Mouse (Mus musculus): ENCODE data around the gene Haus3. TPM values are rescaled to one million over a fixed set of nuclear protein-coding genes. Genes with fewer than 3 reads are reported as not detected.

Haus3 gene
- total RNA-seq, 1 experiment: 26.8 TPM

GRCm38 (mm10) chr5:34204911-34205310 is 35.6 kb upstream of the Haus3 start:
- H3K9me3 ChIP-seq (ENCODE audit: control insufficient read depth, insufficient read depth, low read depth, low read length): no peaks in the 10 kb centered on the region
- in situ Hi-C loops (cut with MboI; ENCODE audit: low sequenced_read_pairs in 2 of 2, unreplicated experiment in 2 of 2): no loop called here
- H3K27ac ChIP-seq (ENCODE audit: insufficient read depth, low read depth, low read length, poor library complexity, severe bottlenecking): no peak overlapping the region
- H3K9ac ChIP-seq (ENCODE audit: insufficient read depth, low read depth, low read length, poor library complexity, severe bottlenecking): no peak overlapping the region
- no peak for DNase-seq (ENCODE audit: low read depth, low spot score)
- H3K4me1 ChIP-seq (ENCODE audit: control insufficient read depth in 2 of 2, insufficient read depth in 2 of 2, low read length in 2 of 2, poor library complexity in 1 of 2): peaks cover 0 to 4% of the 10 kb centered on the region in 2 experiments; a peak in 1 of 4 replicates
- H3K4me3 ChIP-seq (ENCODE audit: insufficient read depth in 1 of 2, low read depth in 1 of 2, low read length in 2 of 2, poor library complexity in 1 of 2, severe bottlenecking in 1 of 2): no peak overlapping the region
- TF ChIP-seq ZC3H11A (IDR thresholded peaks at IDR 0.05; ENCODE audit: borderline replicate concordance, low read depth, low read length) (no peak), CHD2 (IDR thresholded peaks at IDR 0.05; ENCODE audit: low read depth, low read length) (no peak), HCFC1 (IDR thresholded peaks at IDR 0.05; ENCODE audit: borderline replicate concordance, insufficient read depth, low read length) (no peak), MAFK (IDR thresholded peaks at IDR 0.05; ENCODE audit: insufficient read depth, low read depth, low read length) (no peak), ZNF384 (IDR thresholded peaks at IDR 0.05; ENCODE audit: low read depth, low read length) (no peak)
- H3K36me3 ChIP-seq (ENCODE audit: control insufficient read depth, insufficient read depth, low read length, poor library complexity, severe bottlenecking): no peaks in the 10 kb centered on the region

- H3K9me3 ChIP-seq (ENCODE audit: control insufficient read depth, insufficient read depth, low read depth, low read length): no peaks in the 10 kb centered on the region
- H3K9ac ChIP-seq (ENCODE audit: insufficient read depth, low read depth, low read length, poor library complexity, severe bottlenecking): no peak overlapping the region
- peaks cover 0 to 4% of the 10 kb centered on the region in 2 experiments; a peak in 1 of 4 replicates for H3K4me1 ChIP-seq (ENCODE audit: control insufficient read depth in 2 of 2, insufficient read depth in 2 of 2, low read length in 2 of 2, poor library complexity in 1 of 2)
- in situ Hi-C loops (cut with MboI; ENCODE audit: low sequenced_read_pairs in 2 of 2, unreplicated experiment in 2 of 2): no loop called here
- no peak overlapping the region for H3K4me3 ChIP-seq (ENCODE audit: insufficient read depth in 1 of 2, low read depth in 1 of 2, low read length in 2 of 2, poor library complexity in 1 of 2, severe bottlenecking in 1 of 2)
- TF ChIP-seq CHD2 (IDR thresholded peaks at IDR 0.05; ENCODE audit: low read depth, low read length) (no peak), MAFK (IDR thresholded peaks at IDR 0.05; ENCODE audit: insufficient read depth, low read depth, low read length) (no peak), HCFC1 (IDR thresholded peaks at IDR 0.05; ENCODE audit: borderline replicate concordance, insufficient read depth, low read length) (no peak), ZNF384 (IDR thresholded peaks at IDR 0.05; ENCODE audit: low read depth, low read length) (no peak), ZC3H11A (IDR thresholded peaks at IDR 0.05; ENCODE audit: borderline replicate concordance, low read depth, low read length) (no peak)
- DNase-seq (ENCODE audit: low read depth, low spot score): no peak
- H3K27ac ChIP-seq (ENCODE audit: insufficient read depth, low read depth, low read length, poor library complexity, severe bottlenecking): no peak overlapping the region
- H3K36me3 ChIP-seq (ENCODE audit: control insufficient read depth, insufficient read depth, low read length, poor library complexity, severe bottlenecking): no peaks in the 10 kb centered on the region
Observed at GRCm38 (mm10) chr5:34202006-34202405, 32.7 kb upstream of the Haus3 start.

- Histone ChIP-seq H3K9ac (ENCODE audit: insufficient read depth, low read depth, low read length, poor library complexity, severe bottlenecking) (no peak overlapping the region), H3K4me3 (ENCODE audit: insufficient read depth in 1 of 2, low read depth in 1 of 2, low read length in 2 of 2, poor library complexity in 1 of 2, severe bottlenecking in 1 of 2) (no peak overlapping the region), H3K9me3 (ENCODE audit: control insufficient read depth, insufficient read depth, low read depth, low read length) (no peaks in the 10 kb centered on the region), H3K36me3 (ENCODE audit: control insufficient read depth, insufficient read depth, low read length, poor library complexity, severe bottlenecking) (no peaks in the 10 kb centered on the region), H3K4me1 (ENCODE audit: control insufficient read depth in 2 of 2, insufficient read depth in 2 of 2, low read length in 2 of 2, poor library complexity in 1 of 2) (peaks cover 0 to 4% of the 10 kb centered on the region in 2 experiments; a peak in 1 of 4 replicates), H3K27ac (ENCODE audit: insufficient read depth, low read depth, low read length, poor library complexity, severe bottlenecking) (no peak overlapping the region)
- no peak for DNase-seq (ENCODE audit: low read depth, low spot score)
- TF ChIP-seq CHD2 (IDR thresholded peaks at IDR 0.05; ENCODE audit: low read depth, low read length) (no peak), MAFK (IDR thresholded peaks at IDR 0.05; ENCODE audit: insufficient read depth, low read depth, low read length) (no peak)
- in situ Hi-C loops (cut with MboI; ENCODE audit: low sequenced_read_pairs in 2 of 2, unreplicated experiment in 2 of 2): no loop called here
Observed at GRCm38 (mm10) chr5:34201396-34201795, 32.1 kb upstream of the Haus3 start.

GRCm38 (mm10) chr5:34198615-34199014 is 29.3 kb upstream of the Haus3 start:
- in situ Hi-C loops (cut with MboI; ENCODE audit: low sequenced_read_pairs in 2 of 2, unreplicated experiment in 2 of 2): no loop called here
- no peak overlapping the region for H3K9ac ChIP-seq (ENCODE audit: insufficient read depth, low read depth, low read length, poor library complexity, severe bottlenecking)
- TF ChIP-seq ZNF384 (IDR thresholded peaks at IDR 0.05; ENCODE audit: low read depth, low read length): no peak
- no peak for TF ChIP-seq CHD2 (IDR thresholded peaks at IDR 0.05; ENCODE audit: low read depth, low read length)
- no peak overlapping the region for H3K27ac ChIP-seq (ENCODE audit: insufficient read depth, low read depth, low read length, poor library complexity, severe bottlenecking)
- H3K9me3 ChIP-seq (ENCODE audit: control insufficient read depth, insufficient read depth, low read depth, low read length): no peaks in the 10 kb centered on the region
- H3K4me1 ChIP-seq (ENCODE audit: control insufficient read depth in 2 of 2, insufficient read depth in 2 of 2, low read length in 2 of 2, poor library complexity in 1 of 2): no peaks in the 10 kb centered on the region
- no peak overlapping the region for H3K4me3 ChIP-seq (ENCODE audit: insufficient read depth in 1 of 2, low read depth in 1 of 2, low read length in 2 of 2, poor library complexity in 1 of 2, severe bottlenecking in 1 of 2)
- DNase-seq (ENCODE audit: low read depth, low spot score): no peak
- H3K36me3 ChIP-seq (ENCODE audit: control insufficient read depth, insufficient read depth, low read length, poor library complexity, severe bottlenecking): no peaks in the 10 kb centered on the region

- H3K9me3 ChIP-seq (ENCODE audit: control insufficient read depth, insufficient read depth, low read depth, low read length): no peaks in the 10 kb centered on the region
- no peaks in the 10 kb centered on the region for H3K36me3 ChIP-seq (ENCODE audit: control insufficient read depth, insufficient read depth, low read length, poor library complexity, severe bottlenecking)
- no peak overlapping the region for H3K9ac ChIP-seq (ENCODE audit: insufficient read depth, low read depth, low read length, poor library complexity, severe bottlenecking)
- no peaks in the 10 kb centered on the region for H3K4me1 ChIP-seq (ENCODE audit: control insufficient read depth in 2 of 2, insufficient read depth in 2 of 2, low read length in 2 of 2, poor library complexity in 1 of 2)
- in situ Hi-C loops (cut with MboI; ENCODE audit: low sequenced_read_pairs in 2 of 2, unreplicated experiment in 2 of 2): no loop called here
- TF ChIP-seq ZC3H11A (IDR thresholded peaks at IDR 0.05; ENCODE audit: borderline replicate concordance, low read depth, low read length): no peak
- no peak for TF ChIP-seq MAFK (IDR thresholded peaks at IDR 0.05; ENCODE audit: insufficient read depth, low read depth, low read length)
- H3K27ac ChIP-seq (ENCODE audit: insufficient read depth, low read depth, low read length, poor library complexity, severe bottlenecking): no peak overlapping the region
- DNase-seq (ENCODE audit: low read depth, low spot score): no peak
- no peak overlapping the region for H3K4me3 ChIP-seq (ENCODE audit: insufficient read depth in 1 of 2, low read depth in 1 of 2, low read length in 2 of 2, poor library complexity in 1 of 2, severe bottlenecking in 1 of 2)
Observed at GRCm38 (mm10) chr5:34197243-34197642, 27.9 kb upstream of the Haus3 start.
